Mouse (Mus musculus) liver, adult (tissue): ENCODE results near the gene Cd320.
"Not testable (repeated sequence)": the region's sequence is repeated elsewhere in the genome, so short reads cannot be mapped to it uniquely, and the experiment has no call there.

Experiments
- GATA4 ChIP-seq: IDR thresholded peaks from 2 replicates; pipeline ENCODE4 v1.6.1; 2014; ENCODE audit warnings: mild to moderate bottlenecking, low read length; ENCODE audit not compliant: insufficient replicate concordance

The Cd320 gene

DNA sequence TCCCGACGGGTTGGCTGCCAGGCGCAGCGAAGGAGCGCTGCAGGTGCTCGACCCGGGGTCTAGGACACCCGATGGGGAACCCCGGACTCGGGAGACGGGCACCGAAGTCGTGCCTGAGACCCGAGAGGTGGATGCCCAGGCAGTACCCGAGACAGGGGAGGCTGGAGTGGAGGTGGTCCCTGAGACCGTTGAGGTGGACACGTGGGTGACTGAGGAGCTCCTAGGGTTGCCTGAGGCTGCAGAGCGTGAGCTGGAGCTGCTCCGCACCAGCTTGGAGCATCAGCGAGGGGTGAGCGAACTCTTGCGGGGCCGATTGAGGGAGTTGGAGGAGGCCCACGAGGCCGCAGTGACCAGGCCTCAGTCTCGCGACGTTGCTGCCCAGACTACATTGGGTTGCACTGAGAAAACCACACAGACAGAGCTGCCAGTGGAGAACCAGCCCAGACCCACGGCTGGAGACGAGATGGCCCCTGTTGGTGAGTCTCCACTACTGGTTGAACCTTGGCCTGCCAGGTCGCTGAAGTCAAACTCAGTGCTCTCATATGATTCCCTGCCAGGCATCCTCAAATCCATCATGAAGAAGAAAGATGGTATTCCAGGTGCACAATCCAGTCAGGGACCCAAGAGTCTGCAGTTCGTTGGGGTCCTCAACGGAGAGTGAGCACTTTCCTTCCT is 24.8 kb upstream of the Cd320 start:
- TF ChIP-seq GATA4: no peak

DNA sequence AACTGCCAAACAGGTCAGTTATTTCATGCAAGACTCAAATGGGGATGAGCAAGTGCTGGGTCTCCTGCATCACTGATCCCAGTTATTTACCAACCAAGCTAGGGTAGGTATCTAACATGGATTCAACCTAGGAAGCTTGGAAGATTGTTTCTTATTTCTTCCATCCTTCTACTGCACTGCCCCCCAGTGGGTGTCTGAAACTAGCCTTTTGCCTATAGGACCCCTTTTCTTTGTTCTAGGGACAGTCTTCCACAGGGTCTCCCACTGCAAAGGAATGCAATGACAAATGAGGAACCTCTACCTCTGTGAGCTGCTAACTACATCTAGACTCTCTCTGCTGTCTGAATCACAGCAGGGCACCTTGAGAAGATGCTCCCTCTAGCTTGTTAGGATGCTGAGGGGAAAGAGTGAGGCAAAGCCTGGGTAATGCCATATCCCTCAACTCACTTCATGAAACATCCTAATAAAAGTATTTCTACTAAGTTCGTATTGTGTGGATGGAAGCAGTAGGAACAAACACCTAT is 20.4 kb upstream of the Cd320 start:
- TF ChIP-seq GATA4: no peak

DNA sequence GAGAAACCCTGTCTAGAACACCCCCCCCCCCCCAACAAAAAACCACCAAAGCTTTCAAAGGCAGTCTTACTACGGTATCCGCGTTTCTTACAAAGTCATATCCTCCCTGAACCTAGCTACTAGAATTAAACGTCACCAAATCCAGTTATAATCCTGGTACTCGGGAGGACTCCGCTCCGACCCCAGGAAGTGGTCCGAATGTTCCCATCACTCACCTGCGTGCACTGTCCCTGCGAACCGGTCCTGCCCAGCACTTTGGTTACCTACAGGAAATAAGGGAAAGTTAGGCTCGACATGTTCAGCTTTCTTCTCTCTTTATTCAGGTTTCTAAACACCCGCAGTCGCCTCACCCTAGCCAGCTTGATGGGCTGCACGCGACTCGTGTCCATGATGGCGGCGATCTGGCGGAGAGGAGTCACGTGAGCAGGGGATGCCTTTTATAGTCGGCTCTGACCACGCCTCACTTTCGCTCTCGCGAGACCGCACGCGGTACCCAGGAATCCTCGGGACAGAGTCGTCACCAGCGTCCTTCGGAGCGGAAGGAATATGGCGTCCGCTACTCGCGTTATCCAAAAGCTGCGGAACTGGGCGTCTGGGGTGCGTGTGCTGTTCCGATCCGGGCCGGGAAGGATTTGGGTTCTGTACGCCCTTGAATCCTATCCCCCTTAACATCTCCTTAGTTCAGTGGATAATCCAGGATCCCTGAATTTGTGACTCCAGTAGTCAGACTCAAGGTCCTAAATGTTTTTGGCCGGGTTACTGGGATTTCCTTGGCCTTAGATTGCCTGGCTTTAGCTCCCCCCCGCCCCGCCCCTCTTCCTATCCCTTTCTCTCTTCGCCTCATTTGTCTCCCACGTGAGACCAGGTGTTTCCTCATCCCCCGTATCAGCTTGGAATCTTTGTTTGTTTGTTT is 18.6 kb upstream of the Cd320 start, which contains the start of the genes Rps28 and Ndufa7:
Rps28 (minus strand) TSS at position 479 of the 913 bp plus-strand sequence.
Ndufa7 (plus strand) TSS at position 489 of the 913 bp plus-strand sequence.
- peak; percentile 70; the same call in 1 of the 2 replicates for TF ChIP-seq GATA4

- TF ChIP-seq GATA4: no peak
Observed at GRCm38 (mm10) chr17:33825462-33825861, 17.4 kb upstream of the Cd320 start.

GRCm38 (mm10) chr17:33826850-33827249 is 16.0 kb upstream of the Cd320 start:
- TF ChIP-seq GATA4: no peak

DNA sequence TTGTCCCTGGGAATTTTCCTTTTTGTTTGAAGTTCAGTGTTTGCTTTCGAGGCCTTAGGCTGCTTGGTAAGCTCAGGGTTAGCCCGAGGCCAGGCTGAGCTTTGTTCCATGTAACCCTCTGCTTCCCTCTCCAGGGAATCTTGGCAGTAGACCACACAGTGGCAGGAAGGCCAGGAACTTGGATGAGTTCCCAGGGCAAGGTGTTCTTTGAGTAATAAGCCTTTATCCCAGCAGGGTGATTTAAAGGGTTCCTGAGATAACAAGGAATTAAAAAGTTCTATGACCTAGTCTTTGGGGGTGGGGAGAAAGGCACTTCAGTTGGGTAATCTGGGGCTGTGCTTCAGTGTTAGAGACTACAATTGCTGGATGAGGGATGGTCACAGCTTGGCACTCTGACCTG is 14.0 kb upstream of the Cd320 start:
- TF ChIP-seq GATA4: peak; percentile 59; the same call in 1 of the 2 replicates

DNA sequence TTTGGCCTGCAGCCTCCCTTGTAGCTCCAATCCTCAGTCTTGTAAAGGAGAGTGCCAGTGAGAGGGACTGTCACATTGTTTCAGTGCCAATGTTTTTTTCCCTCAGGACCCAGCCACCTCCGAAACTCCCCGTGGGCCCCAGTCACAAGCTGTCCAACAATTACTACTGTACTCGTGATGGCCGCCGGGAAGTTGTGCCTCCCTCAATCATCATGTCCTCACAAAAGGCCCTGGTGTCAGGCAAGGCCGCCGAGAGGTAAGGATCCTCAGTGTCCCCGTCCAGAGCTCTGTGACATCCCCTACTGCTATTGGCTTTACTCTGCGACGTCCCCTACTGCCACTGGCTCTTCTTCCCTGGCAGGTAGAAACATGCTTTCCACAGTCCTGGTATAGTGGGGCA is 13.3 kb upstream of the Cd320 start:
- TF ChIP-seq GATA4: no peak

DNA sequence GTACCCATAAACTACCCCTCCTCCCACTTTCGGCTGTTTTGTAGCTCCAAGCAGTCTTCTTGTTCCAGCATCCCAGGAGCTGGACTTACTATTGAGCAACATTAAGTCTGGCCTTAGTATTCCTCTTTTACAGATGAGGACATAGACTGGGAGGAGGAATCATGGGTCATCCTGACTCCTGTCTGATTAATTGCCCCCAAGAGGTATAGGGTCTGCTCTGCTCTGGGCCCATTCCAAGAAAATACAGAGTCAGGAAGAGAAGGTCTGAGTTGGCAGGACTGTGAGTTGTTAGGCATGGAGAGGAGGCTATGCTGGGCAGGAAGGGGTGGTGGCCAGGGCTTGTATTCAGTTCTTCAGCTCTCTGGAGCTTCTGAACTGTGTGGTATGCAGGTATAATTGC is 1.3 kb downstream of the Cd320 start:
- TF ChIP-seq GATA4: no peak

- no peak for TF ChIP-seq GATA4
Observed at GRCm38 (mm10) chr17:33848139-33848538, 5.2 kb downstream of the Cd320 start.

GRCm38 (mm10) chr17:33851331-33851730 is 8.4 kb downstream of the Cd320 start:
- no peak for TF ChIP-seq GATA4

DNA sequence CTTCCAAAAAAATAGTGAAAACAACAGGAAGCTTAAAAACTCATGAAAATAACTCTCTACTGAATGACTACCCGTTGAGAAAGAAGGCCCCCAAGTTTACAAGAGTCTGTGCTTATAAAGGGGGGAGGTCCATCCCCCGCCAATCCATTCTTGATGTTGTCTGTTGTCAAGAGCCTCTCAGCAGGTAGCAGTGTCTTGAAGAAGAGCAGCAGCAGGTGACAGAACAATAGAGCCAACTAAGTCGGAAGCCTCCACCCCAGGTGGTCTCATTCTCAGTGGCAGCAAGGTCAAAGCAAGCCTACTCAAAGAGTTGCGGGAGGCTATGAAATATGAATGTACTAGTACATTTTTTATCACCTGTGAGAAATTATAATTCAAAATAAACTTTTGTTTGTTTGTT is 14.9 kb downstream of the Cd320 start:
- no peak for TF ChIP-seq GATA4

DNA sequence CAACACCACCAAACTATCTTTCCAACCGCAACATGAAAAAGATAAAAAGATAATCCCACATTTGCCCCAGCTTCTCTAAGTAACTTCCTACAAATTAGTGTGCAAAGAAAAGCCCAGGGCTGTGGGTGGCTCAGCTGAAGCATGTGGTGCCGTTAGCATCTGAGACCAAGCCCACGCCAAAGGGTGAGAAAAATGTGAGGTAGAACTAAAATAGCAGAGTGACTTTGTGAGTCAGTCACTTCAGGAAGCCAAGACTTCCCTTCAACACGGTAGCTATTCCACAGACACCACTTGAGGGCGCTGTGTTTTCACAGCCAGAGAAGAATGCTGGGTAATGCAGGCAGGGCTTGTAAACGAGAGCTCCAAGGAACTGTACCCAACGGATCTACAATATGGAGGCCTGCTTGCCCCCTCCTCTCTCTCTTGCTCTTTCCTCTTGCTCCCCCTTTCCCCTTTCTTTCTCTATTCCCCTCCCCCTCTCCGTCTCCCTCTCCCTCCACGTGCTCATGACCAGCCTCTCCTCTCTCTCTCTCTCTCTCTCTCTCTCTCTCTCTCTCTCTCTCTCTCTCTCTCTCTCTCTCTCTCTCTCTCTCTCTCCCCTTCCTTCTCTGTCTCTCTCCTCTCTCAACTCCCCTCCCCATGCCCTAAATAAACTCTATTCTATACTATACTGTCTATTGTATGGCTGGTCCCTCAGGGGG is 22.6 kb downstream of the Cd320 start:
- TF ChIP-seq GATA4: no peak

DNA sequence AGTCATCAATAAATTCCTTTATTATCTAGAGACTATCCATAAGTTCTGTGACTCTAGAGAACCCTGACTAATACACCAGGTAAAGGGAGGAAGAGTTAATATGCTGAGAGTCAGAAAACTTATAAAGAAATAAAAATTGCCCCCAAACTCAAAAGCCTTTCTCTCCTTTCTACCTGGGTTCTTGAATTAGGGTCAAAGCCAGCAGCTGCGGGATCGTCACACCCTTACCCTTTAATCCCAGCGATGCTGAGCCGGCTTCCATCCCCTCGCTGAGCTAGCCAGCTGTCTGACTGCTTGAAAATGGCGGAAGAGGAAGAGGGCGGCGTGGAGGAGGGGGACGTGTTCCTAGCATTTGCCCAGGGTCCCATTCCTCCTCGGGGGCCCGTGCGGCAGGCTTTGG is 30.6 kb downstream of the Cd320 start, which contains the start of gene Gm7029:
Gm7029 (plus strand) TSS at position 301 of the 400 bp plus-strand sequence.
- not testable (repeated sequence) for TF ChIP-seq GATA4

GRCm38 (mm10) chr17:33874411-33874810 is 31.5 kb downstream of the Cd320 start:
- no peak for TF ChIP-seq GATA4

- no peak; the same call in 1 of the 2 replicates for TF ChIP-seq GATA4
Observed at GRCm38 (mm10) chr17:33890533-33891059, 47.7 kb downstream of the Cd320 start, which contains the start of gene Kifc1. Gene Kifc1 (minus strand): TSS chr17:33890661.
